Comparison of ENCODE assay signal across 8 mouse cellular contexts in genomic region chr1:51915576-51916156, GRCm38 (mm10). TPM values are rescaled to one million over a fixed set of nuclear protein-coding genes. Genes with fewer than 3 reads are reported as not detected.
A peak's percentile ranks its signal among the peaks of the same experiment; 100 is the strongest.
DNase-seq lines count a peak whose midpoint lies in the region; ATAC-seq and TF ChIP-seq lines count a peak whose summit lies in the region.

Myo1b (minus strand) TSS chr1:51916071.

- peak within 1 kb of the TSS; percentile 89 for H3K4me3 ChIP-seq in intestine, embryonic 15.5 days (replicated peaks)
- H3K4me3 ChIP-seq in limb, embryonic 14.5 days (replicated peaks; ENCODE audit: low read length), result peak within 1 kb of the TSS; percentile 87
- peak within 1 kb of the TSS; percentile 86 for H3K4me3 ChIP-seq in midbrain, embryonic 13.5 days (replicated peaks)

- H3K9me3 ChIP-seq in intestine, embryonic 15.5 days, result no peaks in the 10 kb centered on the region
- H3K9me3 ChIP-seq in limb, embryonic 14.5 days (ENCODE audit: control insufficient read depth, low read length), result no peaks in the 10 kb centered on the region
- H3K9me3 ChIP-seq in midbrain, embryonic 13.5 days, result no peaks in the 10 kb centered on the region

- H3K27ac ChIP-seq in intestine, embryonic 15.5 days, result peak within 1 kb of the TSS; percentile 88
- H3K27ac ChIP-seq in limb, embryonic 14.5 days (replicated peaks; ENCODE audit: low read depth, low read length), result peak within 1 kb of the TSS; percentile 94
- peak within 1 kb of the TSS; percentile 93 for H3K27ac ChIP-seq in midbrain, embryonic 13.5 days

- ATAC-seq in common myeloid progenitor, adult 5-6 weeks (replicated peaks; ENCODE audit: low read depth, poor library complexity, severe bottlenecking), result peak; percentile 48
- ATAC-seq in intestine, embryonic 15.5 days, result peak; percentile 95
- peak; percentile 87 for ATAC-seq in limb, embryonic 14.5 days (ENCODE audit: low FRiP score, low read depth)
- ATAC-seq in midbrain, embryonic 13.5 days, result peak; percentile 89

- H3K36me3 ChIP-seq in intestine, embryonic 15.5 days, result no peaks in the 10 kb centered on the region
- H3K36me3 ChIP-seq in limb, embryonic 14.5 days (ENCODE audit: control insufficient read depth, insufficient read depth, low read length), result peaks cover 5% of the 10 kb centered on the region; the same call in 1 of the 2 replicates
- no peaks in the 10 kb centered on the region for H3K36me3 ChIP-seq in midbrain, embryonic 13.5 days
- H3K36me3 ChIP-seq in splenic B cell, adult 2 months (ENCODE audit: control insufficient read depth, insufficient read depth, low read length, poor library complexity, severe bottlenecking), result no peaks in the 10 kb centered on the region

- no peaks in the 10 kb centered on the region for H3K27me3 ChIP-seq in intestine, embryonic 15.5 days (replicated peaks)
- no peaks in the 10 kb centered on the region for H3K27me3 ChIP-seq in limb, embryonic 14.5 days (ENCODE audit: control insufficient read depth, insufficient read depth, low read length)
- 0 out of 2 replicates have a peak, but pooled peaks cover 4% of the 10 kb centered on the region for H3K27me3 ChIP-seq in midbrain, embryonic 13.5 days
- H3K27me3 ChIP-seq in splenic B cell, adult 2 months (ENCODE audit: control insufficient read depth, insufficient read depth, low read length, poor library complexity, severe bottlenecking), result no peaks in the 10 kb centered on the region

- WGBS in intestine, embryonic 15.5 days, result under 1% methylated on average over 78 of the region's 79 CpGs
- WGBS in limb, embryonic 14.5 days, result 3% methylated on average over 59 of the region's 79 CpGs
- under 1% methylated on average over 79 of the region's 79 CpGs for WGBS in midbrain, embryonic 13.5 days

- peaks cover 5% of the 10 kb centered on the region for H3K4me1 ChIP-seq in intestine, embryonic 15.5 days (replicated peaks)
- H3K4me1 ChIP-seq in limb, embryonic 14.5 days (ENCODE audit: control insufficient read depth, insufficient read depth, low read length), result peaks cover 18% of the 10 kb centered on the region
- peaks cover 34% of the 10 kb centered on the region for H3K4me1 ChIP-seq in midbrain, embryonic 13.5 days (replicated peaks)

- H3K9ac ChIP-seq in intestine, embryonic 15.5 days, result peak within 1 kb of the TSS; percentile 92
- H3K9ac ChIP-seq in limb, embryonic 14.5 days (ENCODE audit: low read depth, low read length, severe bottlenecking), result peak within 1 kb of the TSS; percentile 97
- peak within 1 kb of the TSS; percentile 91 for H3K9ac ChIP-seq in midbrain, embryonic 13.5 days (replicated peaks)

- H3K4me2 ChIP-seq in intestine, embryonic 15.5 days (replicated peaks), result peak within 1 kb of the TSS; percentile 83
- peak within 1 kb of the TSS; percentile 61 for H3K4me2 ChIP-seq in limb, embryonic 14.5 days (replicated peaks; ENCODE audit: low read depth, low read length, severe bottlenecking)
- peak within 1 kb of the TSS; percentile 67 for H3K4me2 ChIP-seq in midbrain, embryonic 13.5 days (replicated peaks)

- peak; percentile 6 for DNase-seq in cerebellum, adult 9-11 months
- no peak for DNase-seq in cerebellum, adult 9-10 months
- no peak for DNase-seq in gonadal fat pad, adult 2 months (ENCODE audit: low read depth)
- DNase-seq in limb, embryonic 14.5 days (ENCODE audit: low spot score), result peak; percentile 65
- peak; percentile 38 for DNase-seq in splenic B cell, adult 2 months (ENCODE audit: low read depth, low spot score)

- 0 out of 2 replicates have a peak, but pooled peaks have one; percentile 44 for TF ChIP-seq POLR2A in limb, embryonic 14.5 days (IDR thresholded peaks at IDR 0.05; ENCODE audit: borderline replicate concordance, extremely low read depth, insufficient read depth, insufficient read length)

RNA-seq across cellular contexts. Expression of gene Myo1b, which starts in this region (rescaled TPM):
- 0.87 and 0.92 TPM in 2 replicates for total RNA-seq in common myeloid progenitor, adult 5-6 weeks (2017)
- 33.0 and 43.1 TPM in 2 replicates for polyA plus RNA-seq in gonadal fat pad, adult 2 months (2012; rRNA removed)
- polyA plus RNA-seq in intestine, embryonic 15.5 days (2015; fragmentation: Nextera tagmentation; extraction: Ambion mirVana), result 45.8 and 54.0 TPM in 2 replicates
- polyA plus RNA-seq in limb, embryonic 14.5 days (2012; rRNA removed), result 47.8 and 53.5 TPM in 2 replicates
- 107 and 113 TPM in 2 replicates for polyA plus RNA-seq in limb, embryonic 14.5 days (2014; fragmentation: Nextera tagmentation; extraction: Ambion mirVana)
- 91.0 and 92.2 TPM in 2 replicates for polyA plus RNA-seq in midbrain, embryonic 13.5 days (2015; fragmentation: Nextera tagmentation; extraction: Ambion mirVana)

Comparison
In these comparisons a context has a peak if more than half of its experiments do, and no peak if none do; other contexts are left out.
1. DNase-seq: peak in cerebellum, adult 9-11 months (single experiment), limb, embryonic 14.5 days (single experiment) and splenic B cell, adult 2 months (single experiment); none in cerebellum, adult 9-10 months (single experiment) and gonadal fat pad, adult 2 months (single experiment).
2. Peak in ATAC-seq in common myeloid progenitor, adult 5-6 weeks; RNA of the gene not detected or under 1 TPM.
3. Peak in every context shown above with its lines, with median percentiles within 50 percentile points of each other: ATAC-seq, H3K27ac ChIP-seq, H3K4me2 ChIP-seq, H3K4me3 ChIP-seq and H3K9ac ChIP-seq.